Mouse (Mus musculus): Measurements from ENCODE around the gene Ube3a.

- TF ChIP-seq CTCF (conservative IDR thresholded peaks at IDR 0.05; ENCODE audit: low read length) (no peak), POU5F1 (IDR thresholded peaks at IDR 0.05; ENCODE audit: borderline replicate concordance, low read length) (no peak)
These were observed 2.2 kb downstream of the Ube3a start for GRCm38 (mm10) chr7:59230768-59231167.

Data from E14TG2a.4 (cell line).